Mouse (Mus musculus) bone marrow, adult 2 months (tissue): ENCODE results near the gene Sh2d6. TPM values are rescaled to one million over a fixed set of nuclear protein-coding genes. Genes with fewer than 3 reads are reported as not detected.

Experiments used
- H3K27ac ChIP-seq: fragments of 200-500 bp; 2 replicates; pipeline ENCODE4 v1.5.1; 2012; ENCODE audit warnings: low read depth, mild to moderate bottlenecking, control low read depth, inconsistent platforms, low read length; ENCODE audit not compliant: control insufficient read depth, poor library complexity, insufficient read depth
- H3K4me1 ChIP-seq: fragments of 200-500 bp; 2 replicates; pipeline ENCODE4 v1.6.1; 2011; ENCODE audit warnings: low read length; ENCODE audit not compliant: control insufficient read depth, insufficient read depth
- H3K4me3 ChIP-seq: fragments of 200-500 bp; replicated peaks from 2 replicates; pipeline ENCODE3; 2011; ENCODE audit warnings: mild to moderate bottlenecking, low read depth, low read length, control low read depth; ENCODE audit not compliant: control insufficient read depth
- CTCF ChIP-seq: fragments of 200-500 bp; IDR thresholded peaks from 2 replicates; pipeline ENCODE4 v1.5.1; 2011; ENCODE audit warnings: low read length, control low read depth; ENCODE audit not compliant: control insufficient read depth, insufficient read depth
- POLR2A ChIP-seq: fragments of 200-500 bp; IDR thresholded peaks from 2 replicates; pipeline ENCODE4 v1.6.1; 2011; ENCODE audit warnings: low read depth, mild to moderate bottlenecking, control low read depth, low read length, borderline replicate concordance; ENCODE audit not compliant: control insufficient read depth
- WGBS: fragments of 180-500 bp; shearing (Covaris S2); methylation state at CpG from one replicate; pipeline ENCODE4 v1.1.7; 2018; 5-methylcytosine and 5-hydroxymethylcytosine counted together
- polyA plus RNA-seq: library from polyadenylated mRNA; stranded (reverse); fragments of >200 nt; gene quantifications from 2 replicates; pipeline ENCODE4 v1.2.4, GENCODE M21; 2011; ENCODE audit warnings: low replicate concordance; ENCODE audit not compliant: missing spikeins, insufficient read depth, insufficient read length

Sh2d6 gene
- polyA plus RNA-seq, 1 experiment, result not detected

DNA sequence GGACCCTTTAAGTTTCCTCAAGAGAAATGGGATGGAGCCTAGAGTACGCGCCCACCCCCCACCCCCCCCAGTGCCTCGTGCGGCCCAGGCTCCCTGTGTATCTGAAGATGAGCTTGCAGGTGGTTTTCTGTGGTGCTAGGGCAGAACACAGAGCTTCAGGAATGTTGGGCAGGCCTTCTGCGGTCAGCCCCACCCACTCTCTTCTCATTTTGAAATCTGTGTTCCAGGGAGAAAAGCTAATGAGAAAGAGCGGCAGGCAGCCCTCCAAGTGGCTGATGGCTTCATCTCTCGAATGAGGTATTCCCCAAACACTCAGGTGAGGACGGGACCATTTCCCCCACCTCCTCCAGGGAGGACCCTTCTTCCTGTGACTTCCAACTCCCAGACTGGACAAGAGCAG is 39.3 kb upstream of the Sh2d6 start:
- Histone ChIP-seq H3K27ac (no peak overlapping the region), H3K4me1 (peaks cover 3% of the 10 kb centered on the region), H3K4me3 (no peak overlapping the region)
- TF ChIP-seq CTCF (no peak), POLR2A (no peak)
- 91% methylated on average over 8 of the region's 8 CpGs for WGBS

- Histone ChIP-seq H3K4me1 (peaks cover 19% of the 10 kb centered on the region), H3K4me3 (peak overlapping the region; percentile 62), H3K27ac (peak overlapping the region; percentile 75)
- WGBS, result 17% methylated on average over 8 of the region's 8 CpGs
- TF ChIP-seq POLR2A (0 out of 2 replicates have a peak, but pooled peaks have one; percentile 0), CTCF (no peak)
These were observed 31.5 kb upstream of the Sh2d6 start for GRCm38 (mm10) chr6:72553079-72553412.

- peak overlapping the region; percentile 62 for H3K4me3 ChIP-seq
These were observed 30.9 kb upstream of the Sh2d6 start for GRCm38 (mm10) chr6:72552171-72553078.

GRCm38 (mm10) chr6:72550503-72551100 is 29.1 kb upstream of the Sh2d6 start:
- Histone ChIP-seq H3K4me1 (peaks cover 14% of the 10 kb centered on the region), H3K27ac (peak overlapping the region; percentile 73), H3K4me3 (peak overlapping the region; percentile 66)

More at GRCm38 (mm10) chr6:72552171-72553078, 30.9 kb upstream of the Sh2d6 start:
- Histone ChIP-seq H3K4me1 (peaks cover 19% of the 10 kb centered on the region), H3K27ac (peak overlapping the region; percentile 75)
- TF ChIP-seq CTCF (no peak), POLR2A (peak; percentile 6; the same call in 1 of the 2 replicates)
- WGBS, result 10% methylated on average over 27 of the region's 27 CpGs

GRCm38 (mm10) chr6:72550025-72550424 is 28.5 kb upstream of the Sh2d6 start:
- 55% methylated on average over 6 of the region's 6 CpGs for WGBS
- TF ChIP-seq CTCF, result no peak
- TF ChIP-seq POLR2A, result no peak
- peaks cover 13% of the 10 kb centered on the region for H3K4me1 ChIP-seq
- peak overlapping the region; percentile 69 for H3K4me3 ChIP-seq
- peak overlapping the region; percentile 73 for H3K27ac ChIP-seq

More at GRCm38 (mm10) chr6:72550503-72551100, 29.1 kb upstream of the Sh2d6 start:
- 20% methylated on average over 10 of the region's 10 CpGs for WGBS
- no peak for TF ChIP-seq POLR2A
- TF ChIP-seq CTCF, result no peak

DNA sequence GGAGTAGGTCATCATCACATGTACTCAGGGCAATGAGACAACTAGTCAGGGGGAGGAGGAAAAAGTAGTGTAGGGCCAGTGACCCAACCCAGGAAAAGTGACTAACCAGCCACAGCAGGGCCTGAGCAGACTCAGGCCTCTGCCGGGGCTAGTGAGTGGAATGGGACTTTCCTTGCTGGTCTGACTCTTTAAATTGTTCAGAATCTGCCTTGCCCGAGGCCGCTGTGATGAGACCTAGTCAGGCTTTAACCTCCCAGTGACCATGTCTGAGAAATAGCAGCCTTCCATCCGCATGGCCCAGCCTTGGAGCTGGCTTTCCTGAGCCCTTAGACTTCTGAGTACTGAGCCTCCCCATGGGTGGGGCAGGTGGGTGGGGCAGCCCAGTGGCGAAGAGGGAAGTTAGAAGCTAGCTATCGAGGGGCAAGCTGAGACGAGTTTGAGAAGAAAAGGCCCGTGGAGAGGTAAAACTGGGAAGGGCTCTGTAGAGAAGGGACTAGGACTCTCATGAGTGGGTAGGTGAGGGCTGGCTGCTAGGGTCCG is 27.6 kb upstream of the Sh2d6 start:
- Histone ChIP-seq H3K27ac (peak overlapping the region; percentile 73), H3K4me3 (peak overlapping the region; percentile 69), H3K4me1 (peaks cover 13% of the 10 kb centered on the region)
- TF ChIP-seq POLR2A (peak; percentile 32; the same call in 1 of the 2 replicates), CTCF (no peak)
- 11% methylated on average over 9 of the region's 9 CpGs for WGBS

- WGBS, result 73% methylated on average over 3 of the region's 3 CpGs
- H3K27ac ChIP-seq, result no peak overlapping the region
- H3K4me3 ChIP-seq, result no peak overlapping the region
- H3K4me1 ChIP-seq, result peaks cover 15% of the 10 kb centered on the region
- no peak for TF ChIP-seq POLR2A
- TF ChIP-seq CTCF, result no peak
These were observed 26.4 kb upstream of the Sh2d6 start for GRCm38 (mm10) chr6:72547862-72548261.

DNA sequence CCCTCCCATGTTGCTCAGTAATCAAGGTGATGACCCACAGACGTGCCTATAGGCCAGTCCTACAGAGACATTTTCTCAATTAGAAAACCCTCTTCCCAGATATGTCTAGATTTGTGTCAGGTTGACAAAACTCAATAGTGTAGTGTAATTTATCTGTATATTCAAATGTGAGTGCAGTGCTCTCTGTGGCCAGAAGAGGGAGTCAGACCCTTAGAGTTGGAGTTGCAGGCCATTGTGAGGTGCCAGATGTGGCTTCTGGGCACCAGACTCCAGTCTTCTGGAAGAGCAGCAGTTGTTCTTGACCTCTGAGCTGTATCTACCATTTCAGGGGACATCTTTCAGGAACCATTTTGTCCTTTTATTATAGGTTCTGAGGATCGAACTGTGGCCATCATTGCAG is 25.6 kb upstream of the Sh2d6 start:
- no peak for TF ChIP-seq POLR2A
- TF ChIP-seq CTCF, result no peak
- no peak overlapping the region for H3K4me3 ChIP-seq
- peaks cover 15% of the 10 kb centered on the region for H3K4me1 ChIP-seq
- H3K27ac ChIP-seq, result no peak overlapping the region
- WGBS, result 92% methylated on average over 2 of the region's 2 CpGs
